Mouse (Mus musculus) erythroblast, embryonic 14.5 days (primary cell): ENCODE data around the gene Meis1.

Experiments
- GATA1 ChIP-seq: IDR thresholded peaks from 2 replicates; pipeline ENCODE4 v1.6.1; 2012; ENCODE audit warnings: low read length, inconsistent platforms, mixed read lengths
- TAL1 ChIP-seq: IDR thresholded peaks from 3 replicates; pipeline ENCODE4 v1.6.1; 2012; ENCODE audit warnings: low read length, inconsistent platforms, mixed read lengths

- no peak for TF ChIP-seq TAL1
- no peak for TF ChIP-seq GATA1
Observed at GRCm38 (mm10) chr11:18845466-18845865, 173.3 kb downstream of the Meis1 start.
